Mouse (Mus musculus) liver, postnatal 0 days (tissue): ENCODE results near the gene Nat8f4.

ENCODE experiments used
- CTCF ChIP-seq: sonication (generic); IDR thresholded peaks from 2 replicates; pipeline ENCODE4 v1.5.1; 2016; ENCODE audit warnings: antibody characterized with exemption, low read depth
- EP300 ChIP-seq: IDR thresholded peaks from 2 replicates; pipeline ENCODE4 v1.6.1; 2016; ENCODE audit warnings: antibody characterized with exemption, low read depth, mild to moderate bottlenecking

- TF ChIP-seq CTCF (no peak), EP300 (no peak)
Observed at GRCm38 (mm10) chr6:85948549-85948948, 43.9 kb upstream of the Nat8f4 start.
